Mouse (Mus musculus): ENCODE data around the gene Stk24. TPM values are rescaled to one million over a fixed set of nuclear protein-coding genes. Genes with fewer than 3 reads are reported as not detected.

The Stk24 gene
- polyA plus RNA-seq, 1 experiment from 2014 or later = 51.7 TPM

- H3K4me3 ChIP-seq = no peak overlapping the region
- H3K4me2 ChIP-seq (replicated peaks) = no peak overlapping the region
- H3K4me1 ChIP-seq = peaks cover 45% of the 10 kb centered on the region
- H3K9me3 ChIP-seq = no peaks in the 10 kb centered on the region
- no peak overlapping the region for H3K9ac ChIP-seq
- WGBS = 77% methylated on average over 17 of the region's 17 CpGs
- ATAC-seq (ENCODE audit: insufficient number of reproducible peaks, insufficient read depth, low FRiP score, low TSS enrichment) = no peak
- H3K27me3 ChIP-seq = no peaks in the 10 kb centered on the region
- H3K36me3 ChIP-seq = no peaks in the 10 kb centered on the region
- no peak overlapping the region for H3K27ac ChIP-seq
Observed at GRCm38 (mm10) chr14:121324521-121325330, 55.1 kb downstream of the Stk24 start.

- 66% methylated on average over 7 of the region's 7 CpGs for WGBS
- no peak overlapping the region for H3K4me3 ChIP-seq
- no peaks in the 10 kb centered on the region for H3K27me3 ChIP-seq
- H3K36me3 ChIP-seq = no peaks in the 10 kb centered on the region
- peaks cover 40% of the 10 kb centered on the region; the same call in 1 of the 2 replicates for H3K4me1 ChIP-seq
- H3K27ac ChIP-seq = no peak overlapping the region
- no peaks in the 10 kb centered on the region for H3K9me3 ChIP-seq
- H3K4me2 ChIP-seq (replicated peaks) = no peak overlapping the region
- H3K9ac ChIP-seq = no peak overlapping the region
- no peak for ATAC-seq (ENCODE audit: insufficient number of reproducible peaks, insufficient read depth, low FRiP score, low TSS enrichment)
Observed at GRCm38 (mm10) chr14:121322641-121323040, 57.2 kb downstream of the Stk24 start.

- H3K4me1 ChIP-seq = peaks cover 41% of the 10 kb centered on the region
- no peak for ATAC-seq (ENCODE audit: insufficient number of reproducible peaks, insufficient read depth, low FRiP score, low TSS enrichment)
- no peaks in the 10 kb centered on the region for H3K36me3 ChIP-seq
- H3K4me3 ChIP-seq = no peak overlapping the region
- H3K27me3 ChIP-seq = no peaks in the 10 kb centered on the region
- 76% methylated on average over 5 of the region's 5 CpGs for WGBS
- H3K9ac ChIP-seq = no peak overlapping the region
- no peak overlapping the region for H3K4me2 ChIP-seq (replicated peaks)
- no peaks in the 10 kb centered on the region for H3K9me3 ChIP-seq
- H3K27ac ChIP-seq = no peak overlapping the region
Observed at GRCm38 (mm10) chr14:121322150-121322549, 57.7 kb downstream of the Stk24 start.

GRCm38 (mm10) chr14:121318382-121318781 is 61.4 kb downstream of the Stk24 start:
- WGBS = 77% methylated on average over 5 of the region's 5 CpGs
- ATAC-seq (ENCODE audit: insufficient number of reproducible peaks, insufficient read depth, low FRiP score, low TSS enrichment) = no peak
- H3K4me2 ChIP-seq (replicated peaks) = no peak overlapping the region
- H3K27me3 ChIP-seq = no peaks in the 10 kb centered on the region
- no peak overlapping the region for H3K9ac ChIP-seq
- H3K36me3 ChIP-seq = no peaks in the 10 kb centered on the region
- H3K4me1 ChIP-seq = peaks cover 41% of the 10 kb centered on the region
- H3K27ac ChIP-seq = no peak overlapping the region
- no peak overlapping the region for H3K4me3 ChIP-seq
- no peaks in the 10 kb centered on the region for H3K9me3 ChIP-seq

- Histone ChIP-seq H3K27ac (0 out of 2 replicates have a peak overlapping the region, but pooled peaks have one; percentile 37), H3K27me3 (no peaks in the 10 kb centered on the region), H3K4me3 (no peak overlapping the region), H3K4me1 (peaks cover 39% of the 10 kb centered on the region), H3K4me2 (replicated peaks) (no peak overlapping the region), H3K36me3 (no peaks in the 10 kb centered on the region), H3K9me3 (no peaks in the 10 kb centered on the region), H3K9ac (no peak overlapping the region)
- 85% methylated on average over 3 of the region's 3 CpGs for WGBS
- ATAC-seq (ENCODE audit: insufficient number of reproducible peaks, insufficient read depth, low FRiP score, low TSS enrichment) = peak; percentile 13; the same call in 1 of the 2 replicates
Observed at GRCm38 (mm10) chr14:121317312-121317671, 62.5 kb downstream of the Stk24 start.

GRCm38 (mm10) chr14:121316631-121317311 is 63.0 kb downstream of the Stk24 start:
- ATAC-seq (ENCODE audit: insufficient number of reproducible peaks, insufficient read depth, low FRiP score, low TSS enrichment) = 0 out of 2 replicates have a peak, but pooled peaks have one; percentile 8
- Histone ChIP-seq H3K4me1 (peaks cover 40% of the 10 kb centered on the region), H3K9me3 (no peaks in the 10 kb centered on the region), H3K27ac (0 out of 2 replicates have a peak overlapping the region, but pooled peaks have one; percentile 37), H3K27me3 (no peaks in the 10 kb centered on the region), H3K36me3 (no peaks in the 10 kb centered on the region), H3K4me3 (no peak overlapping the region), H3K4me2 (replicated peaks) (no peak overlapping the region), H3K9ac (no peak overlapping the region)
- 63% methylated on average over 13 of the region's 13 CpGs for WGBS

GRCm38 (mm10) chr14:121316136-121316535 is 63.7 kb downstream of the Stk24 start:
- Histone ChIP-seq H3K4me2 (replicated peaks) (no peak overlapping the region), H3K9ac (no peak overlapping the region), H3K9me3 (no peaks in the 10 kb centered on the region), H3K4me1 (peaks cover 42% of the 10 kb centered on the region), H3K4me3 (no peak overlapping the region), H3K36me3 (no peaks in the 10 kb centered on the region), H3K27ac (no peak overlapping the region), H3K27me3 (no peaks in the 10 kb centered on the region)
- no peak for ATAC-seq (ENCODE audit: insufficient number of reproducible peaks, insufficient read depth, low FRiP score, low TSS enrichment)
- WGBS = 51% methylated on average over 5 of the region's 5 CpGs

- Histone ChIP-seq H3K9me3 (no peaks in the 10 kb centered on the region), H3K27me3 (no peaks in the 10 kb centered on the region), H3K27ac (no peak overlapping the region), H3K9ac (no peak overlapping the region), H3K4me3 (no peak overlapping the region), H3K36me3 (no peaks in the 10 kb centered on the region), H3K4me2 (replicated peaks) (no peak overlapping the region), H3K4me1 (peaks cover 51% of the 10 kb centered on the region)
- 85% methylated on average over 3 of the region's 3 CpGs for WGBS
- no peak for ATAC-seq (ENCODE audit: insufficient number of reproducible peaks, insufficient read depth, low FRiP score, low TSS enrichment)
Observed at GRCm38 (mm10) chr14:121314934-121315333, 64.9 kb downstream of the Stk24 start.

- no peak overlapping the region for H3K9ac ChIP-seq
- H3K4me2 ChIP-seq (replicated peaks) = no peak overlapping the region
- ATAC-seq (ENCODE audit: insufficient number of reproducible peaks, insufficient read depth, low FRiP score, low TSS enrichment) = no peak
- no peaks in the 10 kb centered on the region for H3K36me3 ChIP-seq
- no peak overlapping the region for H3K4me3 ChIP-seq
- H3K4me1 ChIP-seq = peaks cover 52% of the 10 kb centered on the region
- WGBS = 95% methylated on average over 10 of the region's 10 CpGs
- H3K27me3 ChIP-seq = no peaks in the 10 kb centered on the region
- H3K27ac ChIP-seq = no peak overlapping the region
- H3K9me3 ChIP-seq = no peaks in the 10 kb centered on the region
Observed at GRCm38 (mm10) chr14:121313283-121313682, 66.5 kb downstream of the Stk24 start.

GRCm38 (mm10) chr14:121311083-121311482 is 68.7 kb downstream of the Stk24 start:
- Histone ChIP-seq H3K9me3 (no peaks in the 10 kb centered on the region), H3K27ac (no peak overlapping the region), H3K4me1 (peaks cover 35% of the 10 kb centered on the region), H3K4me2 (replicated peaks) (no peak overlapping the region), H3K36me3 (0 out of 2 replicates have a peak, but pooled peaks cover 5% of the 10 kb centered on the region), H3K9ac (no peak overlapping the region), H3K4me3 (no peak overlapping the region), H3K27me3 (no peaks in the 10 kb centered on the region)
- ATAC-seq (ENCODE audit: insufficient number of reproducible peaks, insufficient read depth, low FRiP score, low TSS enrichment) = no peak
- 95% methylated on average over 2 of the region's 2 CpGs for whole genome bisulfite sequencing

GRCm38 (mm10) chr14:121310325-121311080 is 69.3 kb downstream of the Stk24 start:
- WGBS = 79% methylated on average over 6 of the region's 6 CpGs
- no peaks in the 10 kb centered on the region for H3K27me3 ChIP-seq
- H3K4me1 ChIP-seq = peaks cover 29% of the 10 kb centered on the region
- H3K36me3 ChIP-seq = 0 out of 2 replicates have a peak, but pooled peaks cover 5% of the 10 kb centered on the region
- no peak; the same call in 1 of the 2 replicates for ATAC-seq (ENCODE audit: insufficient number of reproducible peaks, insufficient read depth, low FRiP score, low TSS enrichment)
- no peak overlapping the region for H3K27ac ChIP-seq
- H3K9me3 ChIP-seq = no peaks in the 10 kb centered on the region
- no peak overlapping the region for H3K4me2 ChIP-seq (replicated peaks)
- no peak overlapping the region for H3K4me3 ChIP-seq
- no peak overlapping the region for H3K9ac ChIP-seq
